Mouse (Mus musculus): ENCODE data around the gene Fam234b.

Fam234b gene

GRCm38 (mm10) chr6:135271761-135272160, 74.0 kb downstream of the Fam234b start:
- DNase-seq = no peak

- no peak for DNase-seq
Observed at GRCm38 (mm10) chr6:135273066-135273465, 75.3 kb downstream of the Fam234b start.

DNA sequence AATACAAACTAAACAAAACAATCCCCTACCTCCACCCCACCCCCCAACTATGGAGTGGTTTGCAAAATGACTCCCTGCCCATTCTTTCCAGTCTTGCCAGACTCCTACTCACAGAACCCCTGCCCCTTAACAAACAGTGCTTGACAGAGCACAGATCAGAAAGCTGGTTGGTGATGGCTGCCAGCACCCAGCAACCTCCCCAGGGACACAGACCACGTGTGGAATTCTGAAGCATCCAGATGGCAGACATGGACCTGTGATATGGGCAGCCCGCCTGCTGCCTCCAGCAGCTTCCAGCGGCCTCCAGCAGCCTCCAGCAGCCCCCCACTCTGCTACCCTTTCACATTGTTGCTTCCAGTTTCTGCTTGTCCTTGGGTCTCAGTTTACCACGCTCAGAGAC, 77.5 kb downstream of the Fam234b start:
- DNase-seq = no peak

- no peak for DNase-seq
Observed at GRCm38 (mm10) chr6:135276474-135277295, 78.9 kb downstream of the Fam234b start.

DNA sequence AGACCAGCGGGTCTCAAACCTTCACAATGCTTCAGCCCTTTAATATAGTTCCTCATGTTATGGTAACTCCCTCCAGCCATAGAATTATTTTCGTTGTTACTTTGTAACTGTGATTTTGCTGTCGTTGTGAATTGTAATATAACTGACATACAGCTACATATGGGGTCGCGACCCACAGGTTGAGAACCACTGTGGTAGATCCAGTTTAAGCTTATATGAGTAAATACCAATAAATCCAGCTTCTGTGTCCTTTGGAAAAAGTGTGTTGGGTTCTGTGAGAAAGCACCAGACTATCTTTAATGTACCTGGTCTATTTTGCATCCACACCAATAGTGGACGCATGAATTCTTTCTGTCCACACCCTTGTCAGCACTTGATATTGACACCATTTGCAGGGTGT, 80.5 kb downstream of the Fam234b start:
- DNase-seq = no peak

GRCm38 (mm10) chr6:135279286-135279685, 81.5 kb downstream of the Fam234b start:
- DNase-seq = no peak

DNA sequence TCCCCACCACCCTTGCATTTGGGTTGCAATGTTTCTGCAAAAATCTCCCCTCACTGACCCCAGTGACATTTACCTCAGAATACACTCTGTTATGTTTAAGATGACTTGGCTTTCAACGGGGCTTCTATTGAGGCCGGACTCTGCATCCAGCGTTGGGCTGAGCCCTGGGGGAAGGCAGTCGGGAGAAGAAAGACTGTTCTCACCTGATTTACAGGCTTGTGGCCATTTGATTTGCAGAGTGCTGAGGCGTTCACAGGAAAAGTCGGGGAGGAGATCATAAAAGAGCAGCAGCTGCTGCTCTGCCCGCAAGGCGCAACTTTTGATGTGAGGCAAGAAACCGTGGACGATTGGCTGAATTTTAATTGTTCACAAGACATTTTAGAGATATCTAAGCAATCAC, 82.1 kb downstream of the Fam234b start:
- no peak for DNase-seq

GRCm38 (mm10) chr6:135292391-135292790, 94.6 kb downstream of the Fam234b start:
- no peak for DNase-seq

- DNase-seq = no peak
Observed at GRCm38 (mm10) chr6:135294150-135294549, 96.4 kb downstream of the Fam234b start.

All from cerebellum, postnatal 36 days (tissue).